Comparison of ENCODE assay signal across 26 mouse cellular contexts in the genomic region with DNA sequence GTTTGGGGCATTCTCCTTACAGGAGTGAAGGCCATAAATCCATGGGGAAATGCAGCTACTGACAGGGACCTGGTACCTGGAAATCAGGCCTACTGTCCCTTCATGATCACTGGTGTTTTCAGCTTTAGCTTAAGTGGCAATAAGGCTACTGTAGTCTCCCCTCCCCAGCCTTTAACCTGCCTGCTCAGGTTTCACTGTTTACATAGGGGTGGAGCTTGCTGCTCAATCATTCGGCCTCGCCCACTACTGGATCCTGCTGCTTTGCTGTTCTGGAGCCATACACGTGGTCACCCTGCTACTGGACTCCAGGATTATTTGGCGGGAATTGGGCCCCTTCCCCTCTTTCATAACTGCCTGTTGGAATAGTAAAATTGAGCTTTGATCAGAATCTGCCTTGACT. TPM values are rescaled to one million over a fixed set of nuclear protein-coding genes. Genes with fewer than 3 reads are reported as not detected.
"Had no signal": no experiment of that assay in that cellular context is flagged by ENCODE, and none has a peak within 500 bp of the region (broad histone marks: within the 10 kb centered on the region; RNA-seq: fewer than 3 reads in every experiment).

No protein-coding gene starts in this region.

- H3K4me1 ChIP-seq: limb, embryonic 10.5 days; limb, embryonic 13.5 days; liver, embryonic 12.5 days; liver, embryonic 15.5 days; lung, embryonic 15.5 days; stomach, embryonic 15.5 days had no signal

- H3K9me3 ChIP-seq: limb, embryonic 10.5 days; limb, embryonic 13.5 days; liver, embryonic 12.5 days; liver, embryonic 15.5 days; lung, embryonic 15.5 days; stomach, embryonic 15.5 days had no signal

- H3K27me3 ChIP-seq: liver, embryonic 12.5 days; liver, embryonic 15.5 days; lung, embryonic 15.5 days; stomach, embryonic 15.5 days had no signal

- H3K9ac ChIP-seq: limb, embryonic 13.5 days; liver, embryonic 12.5 days; liver, embryonic 15.5 days; lung, embryonic 15.5 days; stomach, embryonic 15.5 days had no signal

- DNase-seq: kidney, adult 18-20 months; kidney, adult 9 months; kidney, postnatal 25 days; layer of hippocampus, adult 9-11 months; liver; lung, postnatal 10 days; lung, postnatal 36 days; midbrain, embryonic 14.5 days; right cerebral cortex, adult 18-20 months; right cerebral cortex, postnatal 14 days; right cerebral cortex, postnatal 4 days; thymus, adult 18-20 months; thymus, postnatal 4 days had no signal

- H3K36me3 ChIP-seq: limb, embryonic 10.5 days; limb, embryonic 13.5 days; liver, embryonic 12.5 days; liver, embryonic 15.5 days; lung, embryonic 15.5 days; stomach, embryonic 15.5 days had no signal

- ATAC-seq: liver, embryonic 12.5 days had no signal

- H3K27ac ChIP-seq: layer of hippocampus, adult 2 months; limb, embryonic 10.5 days; limb, embryonic 13.5 days; liver, embryonic 12.5 days; liver, embryonic 15.5 days; lung, embryonic 15.5 days; stomach, embryonic 15.5 days had no signal

- H3K4me2 ChIP-seq: limb, embryonic 13.5 days; liver, embryonic 12.5 days; liver, embryonic 15.5 days; lung, embryonic 15.5 days; midbrain, embryonic 11.5 days; stomach, embryonic 15.5 days had no signal

- H3K4me3 ChIP-seq: layer of hippocampus, adult 2 months; limb, embryonic 10.5 days; limb, embryonic 13.5 days; liver, embryonic 12.5 days; liver, embryonic 15.5 days; lung, embryonic 15.5 days; stomach, embryonic 15.5 days had no signal

RNA-seq across cellular contexts. Expression of gene Dmrtc1c1, which starts 36.9 kb away (rescaled TPM):
- polyA plus RNA-seq: intestine, embryonic 14.5 days; large intestine, adult 2 months; limb, embryonic 10.5 days; limb, embryonic 13.5 days; liver, embryonic 12.5 days; liver, embryonic 15.5 days; lung, embryonic 15.5 days; midbrain, embryonic 11.5 days; midbrain, embryonic 14.5 days; midbrain, postnatal 0 days; neural tube, embryonic 11.5 days; neural tube, embryonic 14.5 days; stomach, embryonic 15.5 days had no signal

RNA-seq across cellular contexts. Expression of gene Dmrtc1b, which starts 58.2 kb away (rescaled TPM):
- polyA plus RNA-seq: intestine, embryonic 14.5 days; large intestine, adult 2 months; limb, embryonic 10.5 days; limb, embryonic 13.5 days; liver, embryonic 12.5 days; liver, embryonic 15.5 days; lung, embryonic 15.5 days; midbrain, embryonic 11.5 days; midbrain, embryonic 14.5 days; midbrain, postnatal 0 days; neural tube, embryonic 11.5 days; neural tube, embryonic 14.5 days; stomach, embryonic 15.5 days had no signal

RNA-seq across cellular contexts. Expression of gene Gm9112, which starts 58.4 kb away (rescaled TPM):
- polyA plus RNA-seq: intestine, embryonic 14.5 days; large intestine, adult 2 months; limb, embryonic 10.5 days; limb, embryonic 13.5 days; liver, embryonic 12.5 days; liver, embryonic 15.5 days; lung, embryonic 15.5 days; midbrain, embryonic 11.5 days; midbrain, embryonic 14.5 days; midbrain, postnatal 0 days; neural tube, embryonic 11.5 days; neural tube, embryonic 14.5 days; stomach, embryonic 15.5 days had no signal
